Mouse (Mus musculus) ES-E14 (cell line): ENCODE data around the gene Musk. TPM values are rescaled to one million over a fixed set of nuclear protein-coding genes. Genes with fewer than 3 reads are reported as not detected.

Experiments
- DNase-seq: peaks from one replicate; pipeline ENCODE4 v3.0.0-alpha.2; 2013; ENCODE audit warnings: low read depth, low spot score
- H3K27ac ChIP-seq: 2 replicates; pipeline ENCODE4 v1.5.1; 2012; ENCODE audit warnings: low read depth, mild to moderate bottlenecking, low read length, moderate library complexity, mixed read lengths; ENCODE audit not compliant: poor library complexity, insufficient read depth, severe bottlenecking
- H3K36me3 ChIP-seq: 2 replicates; pipeline ENCODE4 v1.6.1; 2012; ENCODE audit warnings: mild to moderate bottlenecking, low read length, moderate library complexity, mixed read lengths; ENCODE audit not compliant: control insufficient read depth, poor library complexity, insufficient read depth, severe bottlenecking
- H3K4me1 ChIP-seq, 2 experiments: fragments of 150-350 bp in 1 of 2; sonication (generic) in 1 of 2; 2 replicates each; pipeline ENCODE4 v1.6.1; 2012; ENCODE audit warnings: low read length in 2 of 2, mild to moderate bottlenecking in 1 of 2, mixed read lengths in 1 of 2; ENCODE audit not compliant: control insufficient read depth in 2 of 2, insufficient read depth in 2 of 2, poor library complexity in 1 of 2
- H3K4me3 ChIP-seq, 2 experiments: fragments of 150-350 bp in 1 of 2; sonication (generic) in 1 of 2; 2 replicates each; pipeline ENCODE4 v1.5.1; 2012; ENCODE audit warnings: low read length in 2 of 2, low read depth in 1 of 2, mild to moderate bottlenecking in 1 of 2, mixed read lengths in 1 of 2; ENCODE audit not compliant: insufficient read depth in 1 of 2, poor library complexity in 1 of 2, severe bottlenecking in 1 of 2
- H3K9ac ChIP-seq: 2 replicates; pipeline ENCODE4 v1.6.1; 2012; ENCODE audit warnings: low read depth, mild to moderate bottlenecking, low read length, mixed read lengths; ENCODE audit not compliant: poor library complexity, insufficient read depth, severe bottlenecking
- H3K9me3 ChIP-seq: fragments of 150-350 bp; sonication (generic); 2 replicates; pipeline ENCODE4 v1.6.1; 2012; ENCODE audit warnings: low read depth, mild to moderate bottlenecking, low read length; ENCODE audit not compliant: control insufficient read depth, insufficient read depth
- CHD2 ChIP-seq: IDR thresholded peaks from 2 replicates; pipeline ENCODE4 v1.6.1; 2014; ENCODE audit warnings: mild to moderate bottlenecking, low read depth, low read length, inconsistent platforms
- HCFC1 ChIP-seq: IDR thresholded peaks from 2 replicates; pipeline ENCODE4 v1.6.1; 2012; ENCODE audit warnings: low read length, inconsistent platforms, borderline replicate concordance; ENCODE audit not compliant: insufficient read depth
- MAFK ChIP-seq: IDR thresholded peaks from 2 replicates; pipeline ENCODE4 v1.6.1; 2014; ENCODE audit warnings: mild to moderate bottlenecking, low read depth, low read length, inconsistent platforms; ENCODE audit not compliant: insufficient read depth
- ZC3H11A ChIP-seq: IDR thresholded peaks from 2 replicates; pipeline ENCODE4 v1.6.1; 2012; ENCODE audit warnings: low read depth, mild to moderate bottlenecking, inconsistent platforms, low read length, borderline replicate concordance
- ZNF384 ChIP-seq: IDR thresholded peaks from 2 replicates; pipeline ENCODE4 v1.6.1; 2012; ENCODE audit warnings: low read depth, low read length, inconsistent platforms
- in situ Hi-C, 2 experiments: fragments of 600-800 bp; cut with MboI; formaldehyde crosslinking; loops; one replicate each; pipeline ENCODE4 v1.15.1; 2025; ENCODE audit warnings: low sequenced_read_pairs in 2 of 2, inconsistent platforms in 1 of 2; ENCODE audit not compliant: unreplicated experiment in 2 of 2
- total RNA-seq: library from RNA; depleted of rRNA; stranded (reverse); fragments of 300-350 nt; gene quantifications from 2 replicates; pipeline ENCODE4 v1.2.3, GENCODE M21; 2012; rRNA removed

Musk gene
- total RNA-seq, 1 experiment = not detected

DNA sequence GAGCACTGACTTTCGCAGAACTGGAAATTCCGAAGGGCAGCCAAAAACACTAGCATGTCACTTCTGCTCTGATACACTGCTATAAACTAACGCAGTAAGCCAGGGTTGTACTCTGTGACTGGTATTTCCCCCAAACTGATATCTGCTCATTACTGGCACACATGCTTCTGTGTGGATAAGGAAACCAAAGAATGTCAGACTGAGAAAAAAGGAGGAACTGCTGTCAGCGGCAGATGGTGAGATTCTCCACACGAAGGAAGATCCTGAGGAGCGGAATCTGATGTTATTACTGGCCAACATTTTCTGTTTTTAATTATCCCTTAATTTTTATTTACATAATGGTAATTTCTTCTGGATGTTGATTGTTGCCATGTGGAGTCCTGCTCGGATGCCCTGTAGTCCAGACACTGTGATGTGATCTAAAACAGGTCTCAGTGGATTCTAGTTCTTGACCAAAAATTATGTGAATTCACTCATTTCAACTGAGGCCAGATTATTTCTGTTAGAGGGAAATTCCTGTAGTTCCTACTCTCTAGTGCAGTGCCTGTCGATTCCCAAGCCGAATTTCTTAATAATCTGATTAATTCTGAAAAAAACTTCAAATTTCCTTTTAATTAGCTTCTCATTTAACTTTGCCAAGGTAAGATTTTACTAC lies 137.6 kb downstream of the Musk start:
- no peak for TF ChIP-seq CHD2
- no peak for TF ChIP-seq ZC3H11A
- TF ChIP-seq ZNF384 = no peak
- TF ChIP-seq MAFK = no peak
- no peak for TF ChIP-seq HCFC1
- Histone ChIP-seq H3K36me3 (no peaks in the 10 kb centered on the region), H3K9ac (no peak overlapping the region), H3K9me3 (no peaks in the 10 kb centered on the region), H3K4me1 (no peaks in the 10 kb centered on the region), H3K4me3 (no peak overlapping the region), H3K27ac (no peak overlapping the region)
- in situ Hi-C loops = loop anchor here in 1 of 2 experiments (25.0 kb wide), 1 partner anchor 339 kb away; no protein-coding TSS in a partner anchor
- no peak for DNase-seq

Other genes starting within 250 kb of the Musk start
- 0.05 and 0.22 TPM in 2 replicates for gene Svep1, start 79.1 kb upstream of the Musk start, total RNA-seq